Mouse (Mus musculus): Measurements from ENCODE around the gene Adamts9.

DNA sequence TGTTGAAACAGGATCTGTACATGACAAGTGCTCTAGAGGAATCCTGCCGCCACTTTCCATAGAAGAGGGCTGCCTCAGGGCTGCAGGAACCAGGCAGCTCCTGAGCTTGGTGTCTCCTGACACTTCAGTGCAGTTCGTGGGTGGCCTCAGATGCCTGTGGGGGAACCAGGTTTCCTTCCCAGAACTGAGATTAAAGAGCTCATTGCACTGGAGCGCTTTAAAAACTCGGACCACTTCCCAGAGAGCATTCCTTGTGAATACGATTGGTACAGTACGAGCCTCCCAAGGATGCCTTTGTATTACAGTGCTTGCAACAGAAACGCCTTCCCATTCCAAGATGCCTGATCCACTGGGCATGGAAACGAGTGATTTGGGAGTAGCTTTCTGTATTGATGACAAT lies 18.8 kb downstream of the Adamts9 start:
- TF ChIP-seq CTCF (IDR thresholded peaks at IDR 0.05; ENCODE audit: borderline replicate concordance, insufficient read depth, low read length) (no peak), POLR2A (IDR thresholded peaks at IDR 0.05; ENCODE audit: low read depth, low read length) (no peak)
